ENCODE assay signal across 10 mouse cellular contexts in genomic region chr3:79575576-79576467, GRCm38 (mm10). TPM values are rescaled to one million over a fixed set of nuclear protein-coding genes. Genes with fewer than 3 reads are reported as not detected.
DNase-seq lines count a peak whose midpoint lies in the region; ATAC-seq lines count a peak whose summit lies in the region.
"Had no signal": no experiment of that assay in that cellular context is flagged by ENCODE, and none has a peak within 500 bp of the region (broad histone marks: within the 10 kb centered on the region; RNA-seq: fewer than 3 reads in every experiment).

No protein-coding gene starts in this region.

- H3K36me3 ChIP-seq in neural tube, embryonic 12.5 days, result no peaks in the 10 kb centered on the region
- no peaks in the 10 kb centered on the region for H3K36me3 ChIP-seq in hindbrain, embryonic 12.5 days
- no peaks in the 10 kb centered on the region for H3K36me3 ChIP-seq in limb, embryonic 10.5 days
- no peaks in the 10 kb centered on the region for H3K36me3 ChIP-seq in stomach, embryonic 14.5 days (ENCODE audit: control insufficient read depth, insufficient read depth, low read length)

- 30% methylated on average over 10 of the region's 10 CpGs for WGBS in neural tube, embryonic 12.5 days
- WGBS in hindbrain, embryonic 12.5 days, result 34% methylated on average over 10 of the region's 10 CpGs
- 47% methylated on average over 10 of the region's 10 CpGs for WGBS in limb, embryonic 10.5 days
- WGBS in stomach, embryonic 14.5 days, result 37% methylated on average over 10 of the region's 10 CpGs

- no peaks in the 10 kb centered on the region for H3K27me3 ChIP-seq in neural tube, embryonic 12.5 days (replicated peaks)
- H3K27me3 ChIP-seq in hindbrain, embryonic 12.5 days, result no peaks in the 10 kb centered on the region
- H3K27me3 ChIP-seq in limb, embryonic 10.5 days (ENCODE audit: low read depth, poor library complexity, severe bottlenecking), result no peaks in the 10 kb centered on the region
- no peaks in the 10 kb centered on the region for H3K27me3 ChIP-seq in stomach, embryonic 14.5 days (ENCODE audit: control insufficient read depth, insufficient read depth, low read length)
- H3K27me3 ChIP-seq: megakaryocyte, embryonic 14.5 days; Patski had no signal

- DNase-seq in neural tube, embryonic 10.5 days (ENCODE audit: extremely low spot score, low spot score), result no peak
- no peak for DNase-seq in limb, embryonic 10.5 days (ENCODE audit: low spot score)
- no peak for DNase-seq in layer of hippocampus, adult 11-12 months (ENCODE audit: low spot score)
- no peak for DNase-seq in layer of hippocampus, postnatal 14 days (ENCODE audit: low spot score in 2 of 2)

- no peak overlapping the region for H3K27ac ChIP-seq in neural tube, embryonic 12.5 days
- H3K27ac ChIP-seq in hindbrain, embryonic 12.5 days, result no peak overlapping the region
- H3K27ac ChIP-seq in limb, embryonic 10.5 days, result no peak overlapping the region
- H3K27ac ChIP-seq in stomach, embryonic 14.5 days (ENCODE audit: low read length), result no peak overlapping the region

- no peaks in the 10 kb centered on the region for H3K9me3 ChIP-seq in neural tube, embryonic 12.5 days
- no peaks in the 10 kb centered on the region for H3K9me3 ChIP-seq in hindbrain, embryonic 12.5 days (replicated peaks)
- no peaks in the 10 kb centered on the region for H3K9me3 ChIP-seq in limb, embryonic 10.5 days (replicated peaks)
- no peaks in the 10 kb centered on the region for H3K9me3 ChIP-seq in stomach, embryonic 14.5 days (ENCODE audit: control insufficient read depth, low read depth, low read length)
- H3K9me3 ChIP-seq: megakaryocyte, embryonic 14.5 days had no signal

- H3K4me3 ChIP-seq in neural tube, embryonic 12.5 days, result no peak overlapping the region
- H3K4me3 ChIP-seq in hindbrain, embryonic 12.5 days, result no peak overlapping the region
- 0 out of 2 replicates have a peak overlapping the region, but pooled peaks have one; percentile 4 for H3K4me3 ChIP-seq in limb, embryonic 10.5 days
- no peak overlapping the region for H3K4me3 ChIP-seq in stomach, embryonic 14.5 days (ENCODE audit: low read depth, low read length)
- H3K4me3 ChIP-seq: megakaryocyte, embryonic 14.5 days had no signal

- no peak overlapping the region for H3K4me2 ChIP-seq in neural tube, embryonic 12.5 days (replicated peaks)
- no peak overlapping the region for H3K4me2 ChIP-seq in hindbrain, embryonic 12.5 days (replicated peaks)
- H3K4me2 ChIP-seq in stomach, embryonic 14.5 days (replicated peaks; ENCODE audit: low read depth, low read length), result no peak overlapping the region

- H3K4me1 ChIP-seq in neural tube, embryonic 12.5 days, result no peaks in the 10 kb centered on the region
- H3K4me1 ChIP-seq in hindbrain, embryonic 12.5 days, result peaks cover 9% of the 10 kb centered on the region
- H3K4me1 ChIP-seq in limb, embryonic 10.5 days, result peaks cover 14% of the 10 kb centered on the region
- H3K4me1 ChIP-seq in stomach, embryonic 14.5 days (ENCODE audit: control insufficient read depth, insufficient read depth, low read length), result peaks cover 5% of the 10 kb centered on the region; the same call in 1 of the 2 replicates

- no peak overlapping the region for H3K9ac ChIP-seq in neural tube, embryonic 12.5 days
- H3K9ac ChIP-seq in hindbrain, embryonic 12.5 days, result no peak overlapping the region
- no peak overlapping the region for H3K9ac ChIP-seq in stomach, embryonic 14.5 days (replicated peaks; ENCODE audit: low read depth, low read length)

- ATAC-seq in neural tube, embryonic 12.5 days (ENCODE audit: low FRiP score, low read depth), result peak; percentile 68
- peak; percentile 53; the same call in 1 of the 2 replicates for ATAC-seq in hindbrain, embryonic 12.5 days (ENCODE audit: low FRiP score)
- ATAC-seq in stomach, embryonic 14.5 days (ENCODE audit: insufficient number of reproducible peaks, insufficient read depth, low FRiP score, low read depth), result peak; percentile 83
- ATAC-seq in cerebellum, adult (ENCODE audit: insufficient number of reproducible peaks, low FRiP score, low TSS enrichment), result no peak
- ATAC-seq: Patski had no signal

RNA-seq across cellular contexts. Expression of gene Fnip2, which starts 8.2 kb away (rescaled TPM):
- 8.7 and 9.6 TPM in 2 replicates for polyA plus RNA-seq in neural tube, embryonic 12.5 days (2016; fragmentation: Nextera tagmentation; extraction: Ambion mirVana)
- 9.8 and 10.1 TPM in 2 replicates for polyA plus RNA-seq in hindbrain, embryonic 12.5 days (2016; fragmentation: Nextera tagmentation; extraction: Ambion mirVana)
- polyA plus RNA-seq in limb, embryonic 10.5 days (2016; fragmentation: Nextera tagmentation; extraction: Ambion mirVana), result 5.2 and 5.7 TPM in 2 replicates
- 5.9 and 7.4 TPM in 2 replicates for polyA plus RNA-seq in stomach, embryonic 14.5 days (2014; fragmentation: Nextera tagmentation; extraction: Ambion mirVana)
- total RNA-seq in layer of hippocampus, postnatal 14 days (2021), result 10 to 100 TPM; 16.1 to 17.6 TPM

RNA-seq across cellular contexts. Expression of gene Ppid, which starts 15.3 kb away (rescaled TPM):
- 162 and 164 TPM in 2 replicates for polyA plus RNA-seq in neural tube, embryonic 12.5 days (2016; fragmentation: Nextera tagmentation; extraction: Ambion mirVana)
- polyA plus RNA-seq in hindbrain, embryonic 12.5 days (2016; fragmentation: Nextera tagmentation; extraction: Ambion mirVana), result 158 and 174 TPM in 2 replicates
- 245 and 281 TPM in 2 replicates for polyA plus RNA-seq in limb, embryonic 10.5 days (2016; fragmentation: Nextera tagmentation; extraction: Ambion mirVana)
- 161 and 162 TPM in 2 replicates for polyA plus RNA-seq in stomach, embryonic 14.5 days (2014; fragmentation: Nextera tagmentation; extraction: Ambion mirVana)
- total RNA-seq in layer of hippocampus, postnatal 14 days (2021), result 10 to 100 TPM; 68.9 to 70.7 TPM

RNA-seq across cellular contexts. Expression of gene 4930579G24Rik, which starts 53.1 kb away (rescaled TPM):
- 17.4 and 18.7 TPM in 2 replicates for polyA plus RNA-seq in neural tube, embryonic 12.5 days (2016; fragmentation: Nextera tagmentation; extraction: Ambion mirVana)
- polyA plus RNA-seq in hindbrain, embryonic 12.5 days (2016; fragmentation: Nextera tagmentation; extraction: Ambion mirVana), result 20.7 and 21.4 TPM in 2 replicates
- polyA plus RNA-seq in limb, embryonic 10.5 days (2016; fragmentation: Nextera tagmentation; extraction: Ambion mirVana), result 30.8 and 33.4 TPM in 2 replicates
- polyA plus RNA-seq in stomach, embryonic 14.5 days (2014; fragmentation: Nextera tagmentation; extraction: Ambion mirVana), result 29.7 and 30.3 TPM in 2 replicates
- total RNA-seq in layer of hippocampus, postnatal 14 days (2021), result 1 to 10 TPM; 1.1 to 1.6 TPM

RNA-seq across cellular contexts. Expression of gene Etfdh, which starts 53.5 kb away (rescaled TPM):
- 47.9 and 54.2 TPM in 2 replicates for polyA plus RNA-seq in neural tube, embryonic 12.5 days (2016; fragmentation: Nextera tagmentation; extraction: Ambion mirVana)
- polyA plus RNA-seq in hindbrain, embryonic 12.5 days (2016; fragmentation: Nextera tagmentation; extraction: Ambion mirVana), result 52.2 and 54.3 TPM in 2 replicates
- polyA plus RNA-seq in limb, embryonic 10.5 days (2016; fragmentation: Nextera tagmentation; extraction: Ambion mirVana), result 34.6 and 40.8 TPM in 2 replicates
- 52.5 and 61.4 TPM in 2 replicates for polyA plus RNA-seq in stomach, embryonic 14.5 days (2014; fragmentation: Nextera tagmentation; extraction: Ambion mirVana)
- 10 to 100 TPM; 30.3 to 33.4 TPM for total RNA-seq in layer of hippocampus, postnatal 14 days (2021)
